Mouse (Mus musculus): Measurements from ENCODE around the gene Slc26a10. TPM values are rescaled to one million over a fixed set of nuclear protein-coding genes. Genes with fewer than 3 reads are reported as not detected.

Slc26a10 gene
- polyA plus RNA-seq (2016; fragmentation: Nextera tagmentation; extraction: Ambion mirVana): 2.1 and 2.9 TPM in 2 replicates

DNA sequence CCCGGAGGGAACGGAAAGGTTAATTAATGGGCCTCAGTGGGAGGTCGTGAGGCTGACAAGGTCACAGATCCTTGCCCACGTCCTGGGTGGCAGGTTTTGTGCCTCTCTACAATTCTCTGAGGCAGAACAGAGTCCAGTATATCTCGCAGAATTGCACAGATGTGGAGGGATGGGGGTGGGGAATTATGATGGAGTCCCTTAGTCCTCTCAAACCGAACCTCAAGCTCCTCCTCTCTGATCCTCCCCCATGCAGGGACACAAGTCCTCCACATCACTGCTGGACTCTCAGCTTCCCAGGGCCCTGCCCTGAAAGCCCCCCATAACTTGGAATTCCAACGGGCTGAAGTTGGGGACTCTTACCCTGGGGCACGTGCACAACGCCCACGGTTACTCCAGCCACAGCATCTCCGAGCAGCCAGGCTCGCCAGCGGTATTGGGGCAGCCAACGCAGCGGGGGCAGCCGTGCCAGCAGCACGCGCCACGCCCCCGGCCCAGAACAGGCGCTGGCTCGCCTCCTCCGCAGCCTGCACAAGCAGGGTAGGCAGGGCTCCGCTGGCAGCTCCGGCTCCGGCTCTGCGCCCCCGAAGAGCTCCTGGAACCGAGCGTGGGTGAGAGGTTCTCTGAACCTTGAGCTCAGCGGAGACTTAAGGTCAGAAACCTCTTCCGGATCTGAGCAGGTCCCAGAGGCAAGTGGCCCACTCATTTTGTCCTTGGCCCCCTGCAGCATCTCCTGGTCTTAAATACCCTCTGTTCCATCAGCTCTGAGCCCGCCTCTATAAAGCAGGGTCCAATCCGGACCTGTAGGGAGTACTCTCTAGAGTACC lies at the start of gene Slc26a10:
TSS of gene Slc26a10 (minus strand) at position 775 of the 824 bp plus-strand sequence.
- Histone ChIP-seq H3K4me3 (peak within 1 kb of the TSS; percentile 45), H3K4me1 (peaks cover 60% of the 10 kb centered on the region), H3K27ac (replicated peaks) (peak within 1 kb of the TSS; percentile 35; the same call in 1 of the 2 replicates), H3K36me3 (replicated peaks) (peaks cover 21% of the 10 kb centered on the region), H3K27me3 (replicated peaks; ENCODE audit: low read depth, poor library complexity, severe bottlenecking) (peaks cover 96% of the 10 kb centered on the region), H3K9me3 (no peaks in the 10 kb centered on the region)
- WGBS: 2% methylated on average over 34 of the region's 34 CpGs
- DNase-seq (ENCODE audit: low spot score): peak; percentile 49

DNA sequence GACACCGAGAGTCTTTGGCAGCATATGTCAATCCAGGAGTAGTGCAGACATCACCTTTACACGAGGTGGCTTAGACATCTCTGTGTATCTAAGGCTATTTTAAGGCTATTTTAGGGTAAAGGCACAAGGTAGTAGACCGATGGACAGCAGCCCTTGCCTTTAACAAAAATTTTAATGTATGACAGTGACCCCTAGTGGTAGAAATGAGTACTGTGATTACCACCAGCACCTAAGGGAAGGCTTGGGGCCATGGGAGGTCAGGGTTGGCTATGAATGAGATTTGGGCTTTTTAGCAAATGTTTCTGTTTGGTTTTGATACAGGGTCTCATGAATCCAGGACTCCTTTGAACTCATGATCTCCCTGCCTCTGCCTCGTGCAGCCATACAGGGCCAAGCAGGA lies 48.5 kb upstream of the Slc26a10 start:
- no peak overlapping the region for H3K27ac ChIP-seq (replicated peaks)
- peaks cover 31% of the 10 kb centered on the region; the same call in 1 of the 2 replicates for H3K27me3 ChIP-seq (replicated peaks; ENCODE audit: low read depth, poor library complexity, severe bottlenecking)
- DNase-seq (ENCODE audit: low spot score): peak; percentile 28
- H3K9me3 ChIP-seq: no peaks in the 10 kb centered on the region
- 23% methylated on average over 4 of the region's 4 CpGs for WGBS
- H3K36me3 ChIP-seq (replicated peaks): no peaks in the 10 kb centered on the region
- H3K4me1 ChIP-seq: peaks cover 11% of the 10 kb centered on the region
- H3K4me3 ChIP-seq: no peak overlapping the region

- DNase-seq (ENCODE audit: low spot score): no peak
- WGBS: 85% methylated on average over 8 of the region's 8 CpGs
- peaks cover 17% of the 10 kb centered on the region for H3K4me1 ChIP-seq
- H3K27me3 ChIP-seq (replicated peaks; ENCODE audit: low read depth, poor library complexity, severe bottlenecking): peaks cover 33% of the 10 kb centered on the region; the same call in 1 of the 2 replicates
- no peak overlapping the region for H3K4me3 ChIP-seq
- H3K36me3 ChIP-seq (replicated peaks): no peaks in the 10 kb centered on the region
- H3K27ac ChIP-seq (replicated peaks): no peak overlapping the region
- H3K9me3 ChIP-seq: no peaks in the 10 kb centered on the region
Observed at GRCm38 (mm10) chr10:127227163-127227562, 46.7 kb upstream of the Slc26a10 start.

GRCm38 (mm10) chr10:127226318-127226895 lies 46.0 kb upstream of the Slc26a10 start:
- H3K4me1 ChIP-seq: peaks cover 13% of the 10 kb centered on the region
- H3K27ac ChIP-seq (replicated peaks): no peak overlapping the region
- WGBS: 70% methylated on average over 8 of the region's 8 CpGs
- no peaks in the 10 kb centered on the region for H3K36me3 ChIP-seq (replicated peaks)
- no peak overlapping the region for H3K4me3 ChIP-seq
- H3K27me3 ChIP-seq (replicated peaks; ENCODE audit: low read depth, poor library complexity, severe bottlenecking): peaks cover 33% of the 10 kb centered on the region; the same call in 1 of the 2 replicates
- no peaks in the 10 kb centered on the region for H3K9me3 ChIP-seq
- no peak for DNase-seq (ENCODE audit: low spot score)

- H3K36me3 ChIP-seq (replicated peaks): no peaks in the 10 kb centered on the region
- no peaks in the 10 kb centered on the region for H3K9me3 ChIP-seq
- no peak overlapping the region for H3K27ac ChIP-seq (replicated peaks)
- WGBS: 30% methylated on average over 10 of the region's 10 CpGs
- peaks cover 32% of the 10 kb centered on the region; the same call in 1 of the 2 replicates for H3K27me3 ChIP-seq (replicated peaks; ENCODE audit: low read depth, poor library complexity, severe bottlenecking)
- H3K4me1 ChIP-seq: peaks cover 13% of the 10 kb centered on the region
- H3K4me3 ChIP-seq: no peak overlapping the region
- DNase-seq (ENCODE audit: low spot score): no peak
Observed at GRCm38 (mm10) chr10:127225732-127226131, 45.3 kb upstream of the Slc26a10 start.

- Histone ChIP-seq H3K4me3 (no peak overlapping the region), H3K36me3 (replicated peaks) (no peaks in the 10 kb centered on the region), H3K27ac (replicated peaks) (no peak overlapping the region), H3K4me1 (peaks cover 13% of the 10 kb centered on the region), H3K27me3 (replicated peaks; ENCODE audit: low read depth, poor library complexity, severe bottlenecking) (peaks cover 28% of the 10 kb centered on the region; the same call in 1 of the 2 replicates), H3K9me3 (no peaks in the 10 kb centered on the region)
- DNase-seq (ENCODE audit: low spot score): no peak
- 30% methylated on average over 6 of the region's 6 CpGs for WGBS
Observed at GRCm38 (mm10) chr10:127225213-127225612, 44.8 kb upstream of the Slc26a10 start.

- Histone ChIP-seq H3K27me3 (replicated peaks; ENCODE audit: low read depth, poor library complexity, severe bottlenecking) (no peaks in the 10 kb centered on the region), H3K27ac (replicated peaks) (no peak overlapping the region), H3K9me3 (no peaks in the 10 kb centered on the region), H3K36me3 (replicated peaks) (no peaks in the 10 kb centered on the region), H3K4me1 (0 out of 2 replicates have a peak, but pooled peaks cover 6% of the 10 kb centered on the region), H3K4me3 (no peak overlapping the region)
- WGBS: 90% methylated on average over 2 of the region's 2 CpGs
- no peak for DNase-seq (ENCODE audit: low spot score)
Observed at GRCm38 (mm10) chr10:127218339-127218738, 37.9 kb upstream of the Slc26a10 start.

GRCm38 (mm10) chr10:127217177-127217576 lies 36.7 kb upstream of the Slc26a10 start:
- no peaks in the 10 kb centered on the region for H3K4me1 ChIP-seq
- H3K36me3 ChIP-seq (replicated peaks): no peaks in the 10 kb centered on the region
- H3K9me3 ChIP-seq: no peaks in the 10 kb centered on the region
- no peaks in the 10 kb centered on the region for H3K27me3 ChIP-seq (replicated peaks; ENCODE audit: low read depth, poor library complexity, severe bottlenecking)
- no peak for DNase-seq (ENCODE audit: low spot score)
- no peak overlapping the region for H3K27ac ChIP-seq (replicated peaks)
- no peak overlapping the region for H3K4me3 ChIP-seq

- Histone ChIP-seq H3K9me3 (no peaks in the 10 kb centered on the region), H3K4me3 (no peak overlapping the region), H3K36me3 (replicated peaks) (no peaks in the 10 kb centered on the region), H3K27me3 (replicated peaks; ENCODE audit: low read depth, poor library complexity, severe bottlenecking) (no peaks in the 10 kb centered on the region), H3K4me1 (no peaks in the 10 kb centered on the region), H3K27ac (replicated peaks) (no peak overlapping the region)
- 96% methylated on average over 11 of the region's 11 CpGs for WGBS
- no peak for DNase-seq (ENCODE audit: low spot score)
Observed at GRCm38 (mm10) chr10:127216456-127216855, 36.0 kb upstream of the Slc26a10 start.

DNA sequence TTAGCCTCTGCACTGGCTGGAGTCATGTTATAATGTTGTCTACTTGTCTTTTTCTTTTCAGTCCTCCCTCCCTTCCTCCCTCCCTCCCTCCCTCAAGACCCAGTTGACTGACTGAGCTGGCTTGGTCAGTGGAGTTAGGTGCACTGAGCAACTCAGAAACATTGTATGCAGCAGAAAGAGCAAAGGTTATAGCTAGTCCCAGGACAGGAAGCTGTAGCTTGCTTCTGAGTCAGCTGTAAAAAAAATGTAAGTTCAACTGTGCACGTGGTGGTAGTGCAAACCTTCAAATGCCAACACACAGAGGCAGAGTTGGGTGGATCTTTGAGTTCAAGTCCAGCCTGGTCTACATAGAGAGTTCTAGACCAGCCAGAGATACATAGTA lies 34.0 kb upstream of the Slc26a10 start:
- H3K27ac ChIP-seq (replicated peaks): no peak overlapping the region
- no peaks in the 10 kb centered on the region for H3K36me3 ChIP-seq (replicated peaks)
- H3K4me3 ChIP-seq: no peak overlapping the region
- WGBS: 71% methylated on average over 1 of the region's 1 CpGs
- no peaks in the 10 kb centered on the region for H3K27me3 ChIP-seq (replicated peaks; ENCODE audit: low read depth, poor library complexity, severe bottlenecking)
- peaks cover 17% of the 10 kb centered on the region for H3K4me1 ChIP-seq
- H3K9me3 ChIP-seq: no peaks in the 10 kb centered on the region
- DNase-seq (ENCODE audit: low spot score): no peak

- 84% methylated on average over 13 of the region's 13 CpGs for WGBS
- Histone ChIP-seq H3K36me3 (replicated peaks) (peaks cover under 1% of the 10 kb centered on the region), H3K4me1 (peaks cover 20% of the 10 kb centered on the region), H3K4me3 (no peak overlapping the region), H3K27ac (replicated peaks) (no peak overlapping the region), H3K9me3 (no peaks in the 10 kb centered on the region), H3K27me3 (replicated peaks; ENCODE audit: low read depth, poor library complexity, severe bottlenecking) (no peaks in the 10 kb centered on the region)
- DNase-seq (ENCODE audit: low spot score): no peak
Observed at GRCm38 (mm10) chr10:127213704-127214421, 33.4 kb upstream of the Slc26a10 start.

- H3K4me3 ChIP-seq: no peak overlapping the region
- 93% methylated on average over 8 of the region's 8 CpGs for WGBS
Observed at GRCm38 (mm10) chr10:127213272-127213671, 32.8 kb upstream of the Slc26a10 start.

More at GRCm38 (mm10) chr10:127213272-127213671, 32.8 kb upstream of the Slc26a10 start:
- Histone ChIP-seq H3K27ac (replicated peaks) (no peak overlapping the region), H3K9me3 (no peaks in the 10 kb centered on the region), H3K27me3 (replicated peaks; ENCODE audit: low read depth, poor library complexity, severe bottlenecking) (no peaks in the 10 kb centered on the region), H3K4me1 (peaks cover 20% of the 10 kb centered on the region), H3K36me3 (replicated peaks) (peaks cover 7% of the 10 kb centered on the region)
- DNase-seq (ENCODE audit: low spot score): no peak

All from embryonic facial prominence, embryonic 10.5 days (tissue).